Mouse (Mus musculus) cerebellum, adult 2 months (tissue): ENCODE measurements around the gene Coro1a.
"Not testable (repeated sequence)": the region's sequence is repeated elsewhere in the genome, so short reads cannot be mapped to it uniquely, and the experiment has no call there.

Experiments used
- CTCF ChIP-seq: fragments of 200-500 bp; IDR thresholded peaks from 2 replicates; pipeline ENCODE4 v1.5.1; 2011; ENCODE audit warnings: low read depth, mild to moderate bottlenecking, control low read depth, low read length, moderate library complexity, borderline replicate concordance; ENCODE audit not compliant: insufficient read depth
- POLR2A ChIP-seq: fragments of 200-500 bp; IDR thresholded peaks from 2 replicates; pipeline ENCODE4 v1.6.1; 2011; ENCODE audit warnings: low read length, control low read depth, borderline replicate concordance; ENCODE audit not compliant: insufficient read depth

DNA sequence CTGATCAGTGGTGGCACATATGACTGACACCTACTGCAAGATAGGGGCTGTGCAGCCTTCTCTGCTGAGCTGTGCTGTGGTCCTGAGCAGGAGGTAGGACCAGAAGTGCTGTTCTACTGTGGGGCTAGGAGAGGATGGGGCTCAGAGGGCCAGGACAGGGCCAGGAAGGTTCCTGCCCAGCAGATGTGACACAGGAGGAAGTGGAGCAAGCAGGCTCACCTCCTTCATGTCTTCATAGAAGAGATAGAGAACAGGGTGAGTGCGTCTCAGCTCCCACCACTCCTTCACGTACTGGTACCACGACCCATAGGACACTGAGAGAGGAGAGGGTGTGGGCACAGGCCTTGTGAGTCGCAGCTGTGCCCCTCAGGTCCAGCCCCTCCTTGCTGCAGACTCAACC is 19.4 kb downstream of the Coro1a start:
- not testable (repeated sequence) for TF ChIP-seq CTCF, POLR2A
